Mouse (Mus musculus): ENCODE results near the gene Apoa1.

Gene Apoa1

DNA sequence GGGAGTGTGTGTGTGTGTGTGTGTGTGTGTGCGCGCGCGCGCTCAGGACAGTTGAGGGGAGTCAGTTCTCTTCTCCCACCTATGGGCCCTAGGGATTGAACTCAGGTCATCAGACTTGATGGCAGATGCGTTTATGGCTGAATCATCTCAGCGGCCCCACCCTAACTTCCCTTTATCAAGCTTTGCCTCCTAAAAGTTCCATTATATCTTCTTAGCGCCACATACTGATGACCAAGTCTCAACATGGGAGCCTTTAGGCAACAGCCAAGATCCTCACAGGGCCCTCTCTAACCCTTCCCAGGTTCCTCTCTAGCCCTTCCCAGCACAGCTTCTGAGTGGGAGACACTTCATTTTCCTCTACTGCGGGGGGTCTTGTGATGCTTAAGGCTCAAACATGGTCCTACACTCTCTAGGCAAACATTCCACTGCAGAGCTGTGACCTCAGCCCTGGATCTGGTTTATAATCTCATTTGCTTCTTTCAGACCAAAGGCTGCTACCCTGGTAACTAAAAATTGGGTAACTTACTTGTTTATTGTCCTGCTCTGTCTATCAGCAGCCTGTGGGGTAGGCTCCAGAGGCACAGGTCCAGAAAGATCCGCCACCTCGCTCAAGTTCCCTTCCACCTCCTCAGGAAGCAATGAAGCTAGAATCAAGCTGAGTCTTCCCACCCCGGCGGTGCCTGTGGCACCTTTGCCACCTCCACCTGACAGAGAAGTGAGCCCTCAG is 11.5 kb upstream of the Apoa1 start:
- peak; percentile 83 for DNase-seq

DNA sequence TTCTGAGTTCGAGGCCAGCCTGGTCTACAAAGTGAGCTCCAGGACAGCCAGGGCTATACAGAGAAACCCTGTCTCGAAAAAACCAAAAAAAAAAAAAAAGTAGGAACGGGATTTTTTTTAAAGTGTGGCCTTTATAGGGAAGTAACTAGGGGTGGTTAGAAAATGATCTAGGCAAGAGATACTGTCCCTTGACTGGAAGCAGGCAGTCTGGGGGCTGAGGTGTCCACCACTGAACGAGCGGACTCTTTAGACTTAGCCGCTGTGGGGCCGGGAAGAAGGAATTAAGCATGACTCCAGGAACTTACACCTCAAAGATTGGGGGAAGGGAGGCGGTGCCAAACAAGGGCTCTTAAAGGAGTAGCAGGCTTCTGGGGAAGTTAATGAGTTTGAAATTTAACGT is 10.2 kb upstream of the Apoa1 start:
- no peak for DNase-seq

DNA sequence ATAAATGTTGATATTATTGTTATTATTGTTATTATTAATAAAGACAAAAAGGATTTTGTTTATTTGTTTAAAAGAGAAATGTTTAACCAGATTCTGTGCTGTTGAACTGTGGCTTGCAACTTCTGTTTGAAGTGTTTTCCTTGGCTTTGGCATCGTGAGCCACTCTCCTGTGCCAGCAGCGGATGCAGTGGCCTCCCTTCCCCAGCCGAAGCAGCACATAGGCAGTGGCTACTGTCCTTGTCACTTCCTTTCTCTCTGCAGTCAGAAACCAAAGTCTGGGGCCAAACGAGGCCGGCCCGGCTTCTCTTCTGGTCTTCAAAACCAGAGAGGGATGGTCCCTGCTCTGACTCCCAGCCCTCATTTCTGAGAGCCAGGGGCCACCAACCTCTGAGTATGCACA is 5.3 kb upstream of the Apoa1 start:
- peak; percentile 93 for DNase-seq

DNA sequence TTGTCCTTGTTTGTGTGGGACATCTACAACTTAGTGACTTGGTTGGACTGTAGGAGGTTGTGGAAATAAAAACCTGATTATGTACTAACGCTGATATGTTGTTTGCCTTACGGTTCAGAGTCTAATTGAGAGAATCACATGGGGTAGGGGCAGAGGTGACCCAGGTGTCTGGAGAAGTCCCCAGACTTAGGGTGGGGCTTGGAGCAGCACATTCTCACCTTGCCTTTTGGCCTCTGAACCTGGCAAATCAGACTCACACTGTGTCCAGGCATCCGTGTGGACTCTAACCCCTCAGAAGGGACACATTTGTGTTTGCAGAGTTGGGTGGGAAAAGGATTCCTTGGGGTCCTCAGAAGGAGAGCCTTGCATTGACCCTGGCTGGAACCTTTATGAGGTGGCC is 4.3 kb upstream of the Apoa1 start:
- DNase-seq = no peak

DNA sequence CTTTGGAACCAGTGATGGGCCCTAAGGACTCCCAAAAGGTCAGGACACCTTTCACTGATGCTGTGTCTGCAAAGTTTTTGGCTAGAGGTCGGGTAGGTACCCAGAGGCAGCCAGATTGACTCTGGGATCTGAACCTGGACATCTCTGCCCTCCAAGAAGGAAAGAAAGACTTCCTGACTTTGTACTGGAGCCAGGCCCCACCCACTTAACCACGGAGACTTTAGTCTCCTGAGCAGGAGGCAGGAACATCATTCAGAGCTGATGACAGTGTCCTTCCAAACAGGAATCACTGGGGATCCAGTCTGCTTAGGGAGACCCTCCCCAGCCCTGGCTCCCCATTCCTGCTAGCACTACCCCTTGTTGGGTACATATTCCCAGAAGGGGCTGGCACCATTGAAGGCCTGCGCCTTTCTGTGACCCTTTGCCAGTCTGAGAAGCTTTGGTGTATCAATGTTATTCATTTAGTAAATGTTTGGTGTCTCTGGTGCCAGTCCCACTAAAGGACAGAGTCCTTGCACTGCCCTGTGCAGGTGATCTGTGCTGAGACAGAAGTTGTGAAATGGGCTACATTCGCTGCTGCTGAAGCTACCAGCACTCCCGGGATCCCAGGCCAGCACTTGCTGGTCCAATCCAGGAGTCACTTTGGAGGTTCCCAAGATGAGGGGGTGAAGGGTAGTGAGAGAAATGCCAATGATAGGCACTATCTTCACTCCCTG is 3.3 kb upstream of the Apoa1 start:
- DNase-seq = no peak

DNA sequence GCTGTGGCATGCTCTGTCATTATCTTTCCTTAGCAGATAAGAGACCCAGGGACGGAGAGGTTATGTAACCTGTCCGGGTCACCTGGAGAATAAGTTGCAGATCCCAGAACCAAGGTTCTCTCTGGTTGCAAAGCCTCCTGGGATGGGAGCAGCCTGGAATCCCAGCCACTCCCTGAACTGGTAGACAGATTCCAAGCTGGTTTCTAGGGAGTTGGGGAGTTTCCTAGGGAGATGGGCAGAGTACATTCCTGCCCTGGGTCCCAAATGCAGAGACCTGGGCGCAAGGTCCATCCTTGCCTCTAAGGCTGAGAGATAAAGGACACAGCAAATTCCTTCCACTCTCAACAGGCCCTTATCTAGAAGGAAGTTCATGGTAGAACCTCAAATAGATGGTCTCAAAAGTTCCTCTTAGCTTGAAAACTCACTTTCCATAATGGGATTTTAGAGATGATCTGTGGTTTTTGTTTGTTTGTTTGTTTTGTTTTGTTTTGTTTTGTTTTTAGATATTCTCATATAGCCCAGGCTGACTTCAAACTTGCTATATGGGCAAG is 1.2 kb upstream of the Apoa1 start:
- no peak for DNase-seq

DNA sequence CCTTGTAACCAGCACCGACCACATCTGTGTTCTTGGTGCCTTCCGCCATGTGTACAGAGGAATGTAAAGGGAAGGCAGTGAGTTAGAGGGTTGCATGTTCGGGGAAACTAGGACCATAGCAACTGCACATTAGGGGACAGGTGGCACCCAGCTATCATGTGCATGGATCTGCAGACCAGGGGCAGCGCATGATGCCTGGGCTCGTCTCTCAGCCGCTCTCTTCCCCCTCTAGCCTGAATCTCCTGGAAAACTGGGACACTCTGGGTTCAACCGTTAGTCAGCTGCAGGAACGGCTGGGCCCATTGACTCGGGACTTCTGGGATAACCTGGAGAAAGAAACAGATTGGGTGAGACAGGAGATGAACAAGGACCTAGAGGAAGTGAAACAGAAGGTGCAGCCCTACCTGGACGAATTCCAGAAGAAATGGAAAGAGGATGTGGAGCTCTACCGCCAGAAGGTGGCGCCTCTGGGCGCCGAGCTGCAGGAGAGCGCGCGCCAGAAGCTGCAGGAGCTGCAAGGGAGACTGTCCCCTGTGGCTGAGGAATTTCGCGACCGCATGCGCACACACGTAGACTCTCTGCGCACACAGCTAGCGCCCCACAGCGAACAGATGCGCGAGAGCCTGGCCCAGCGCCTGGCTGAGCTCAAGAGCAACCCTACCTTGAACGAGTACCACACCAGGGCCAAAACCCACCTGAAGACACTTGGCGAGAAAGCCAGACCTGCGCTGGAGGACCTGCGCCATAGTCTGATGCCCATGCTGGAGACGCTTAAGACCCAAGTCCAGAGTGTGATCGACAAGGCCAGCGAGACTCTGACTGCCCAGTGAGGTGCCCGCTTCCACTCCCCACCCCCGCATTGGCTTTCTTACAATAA is 1.4 kb downstream of the Apoa1 start:
- peak; percentile 97 for DNase-seq

DNA sequence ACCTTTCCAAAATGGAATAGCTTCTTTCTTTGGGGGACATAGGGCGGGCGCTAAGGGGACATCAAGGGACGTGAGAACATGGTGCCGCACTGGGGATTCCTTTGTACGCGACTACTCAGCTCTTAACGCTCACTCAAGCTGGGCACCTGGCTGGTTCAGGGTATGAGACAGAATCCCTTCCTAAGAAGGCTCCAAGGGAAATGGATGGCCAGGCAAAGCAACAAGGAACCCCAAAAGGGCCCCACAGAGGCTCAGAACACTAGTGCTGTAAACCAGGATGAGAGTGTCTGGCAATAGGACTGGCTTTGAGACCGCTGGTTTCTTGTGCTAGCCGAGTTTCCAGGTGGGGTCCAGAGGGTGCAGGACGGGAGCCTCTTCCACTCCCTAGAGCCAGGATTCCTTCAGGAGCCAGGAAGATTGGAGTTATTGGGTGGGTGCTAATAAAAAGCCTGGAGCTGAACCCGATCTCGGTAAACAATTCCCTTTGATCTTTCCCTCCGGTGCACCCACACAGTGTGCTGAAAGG is 2.1 kb downstream of the Apoa1 start:
- DNase-seq = no peak

DNA sequence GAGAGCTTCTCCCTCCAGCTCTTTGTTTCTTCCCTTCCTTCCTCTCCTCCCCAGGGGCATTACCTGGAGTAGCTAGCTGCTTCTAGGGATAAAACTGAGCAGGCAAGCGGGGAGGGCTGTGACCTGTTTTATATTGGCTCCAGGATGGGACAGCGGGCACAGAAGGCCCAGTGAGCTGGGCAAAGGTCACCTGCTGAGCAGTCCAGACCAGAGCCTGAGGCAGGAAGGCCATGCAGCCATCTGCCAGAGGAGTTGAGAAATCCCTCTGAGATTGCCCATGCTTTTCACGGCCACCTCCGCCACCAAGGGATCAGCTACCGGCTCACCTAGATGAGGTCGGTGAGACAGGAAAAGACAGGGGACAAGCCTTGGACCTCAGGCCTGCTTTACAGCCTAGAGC is 6.8 kb downstream of the Apoa1 start:
- no peak for DNase-seq

DNA sequence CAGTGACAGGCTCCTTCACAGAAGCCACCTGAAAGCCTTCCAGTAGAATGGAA is 7.0 kb downstream of the Apoa1 start, which contains the start of gene Apoc3:
TSS of gene Apoc3 (minus strand) at position 41 of the 53 bp plus-strand sequence.
- no peak for DNase-seq

DNA sequence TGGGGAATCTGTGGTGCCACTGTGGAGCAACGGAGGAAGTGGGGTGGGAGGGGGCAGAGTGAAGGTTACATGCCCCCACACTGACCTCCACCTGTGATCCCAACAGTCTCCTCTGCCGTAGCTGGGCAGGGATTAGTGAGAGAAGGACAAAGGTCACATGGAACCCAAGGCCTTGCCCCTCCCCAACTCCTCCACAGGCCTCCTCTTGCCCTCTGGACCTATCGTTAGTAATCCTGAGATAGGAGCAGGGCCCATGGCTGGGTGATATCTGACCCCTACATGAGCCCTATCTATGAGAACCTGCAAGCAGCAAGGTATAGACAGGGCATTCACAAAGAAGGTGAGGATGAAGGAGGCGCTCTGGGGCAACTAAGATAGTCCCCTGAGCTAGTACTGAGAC is 7.3 kb downstream of the Apoa1 start:
- DNase-seq = no peak

DNA sequence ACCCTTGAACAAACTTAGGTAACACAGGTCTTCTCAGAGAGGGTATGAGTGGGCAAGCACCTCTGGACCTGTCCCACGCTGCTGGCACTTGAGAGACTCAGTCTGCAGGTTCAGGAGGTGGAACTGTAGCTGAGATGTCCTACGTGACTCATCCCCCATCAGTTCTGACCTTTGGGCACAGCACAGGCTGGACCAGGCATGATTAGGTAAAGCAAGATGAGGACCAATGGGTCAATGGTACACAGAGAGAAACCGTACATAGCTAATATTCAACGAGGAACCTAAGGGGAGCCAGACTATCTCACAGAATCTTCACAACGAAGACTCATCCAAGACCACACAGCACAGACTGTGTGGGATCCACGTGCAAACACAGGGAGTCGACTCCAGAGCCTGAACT is 10.5 kb downstream of the Apoa1 start:
- DNase-seq = no peak

DNA sequence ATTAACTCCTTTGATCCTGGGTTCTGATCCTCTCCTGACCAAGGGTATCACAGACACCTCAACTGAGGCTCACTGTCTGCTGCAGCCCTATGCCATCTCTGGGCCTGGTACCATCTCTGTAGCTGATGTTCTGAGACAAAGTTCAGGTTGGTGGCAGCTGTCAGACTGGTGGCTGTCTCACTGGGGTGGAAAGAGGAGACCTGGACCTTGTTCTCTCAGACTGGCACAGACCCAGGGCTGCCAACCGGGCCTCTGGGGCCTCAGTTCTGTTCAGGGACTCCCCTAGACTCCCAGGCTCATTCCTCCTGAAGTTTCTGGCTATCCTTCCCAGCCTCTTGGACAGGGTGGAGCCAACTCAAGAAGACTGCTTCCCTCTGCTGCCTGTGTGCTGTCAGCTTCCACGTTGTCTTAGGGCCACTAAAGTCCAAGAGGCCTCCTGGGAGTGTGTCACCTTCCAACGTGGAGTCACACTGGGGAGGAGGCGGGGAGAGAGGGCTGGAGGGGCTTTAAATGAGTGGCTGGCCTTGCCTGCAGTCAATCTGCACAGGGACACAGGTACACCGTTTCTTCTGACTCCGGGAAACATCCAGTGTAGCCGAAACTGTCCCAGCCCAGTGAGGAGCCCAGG is 12.3 kb downstream of the Apoa1 start, which contains the start of gene Apoa4:
TSS of gene Apoa4 (plus strand) at position 171 of the 628 bp plus-strand sequence.
- DNase-seq = no peak

DNA sequence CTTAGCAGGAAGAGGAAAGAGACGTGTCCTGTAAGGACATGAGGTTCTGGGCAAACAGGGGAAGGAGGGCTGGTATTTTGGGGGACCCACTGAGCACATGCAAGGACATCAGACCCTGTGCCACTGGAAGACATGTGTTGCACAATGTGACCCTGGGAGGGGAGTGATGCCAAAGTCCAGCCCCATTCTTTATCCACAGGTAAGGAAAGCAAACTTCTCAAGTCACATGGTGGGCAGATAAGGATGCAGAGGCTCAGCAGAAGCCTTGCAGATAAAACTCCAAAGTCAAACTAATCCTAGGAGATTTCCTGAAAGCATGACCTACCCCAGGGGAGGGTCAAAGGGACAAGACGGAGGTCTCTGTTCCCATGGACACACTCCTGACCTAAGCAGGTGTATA is 13.4 kb downstream of the Apoa1 start:
- DNase-seq = no peak

DNA sequence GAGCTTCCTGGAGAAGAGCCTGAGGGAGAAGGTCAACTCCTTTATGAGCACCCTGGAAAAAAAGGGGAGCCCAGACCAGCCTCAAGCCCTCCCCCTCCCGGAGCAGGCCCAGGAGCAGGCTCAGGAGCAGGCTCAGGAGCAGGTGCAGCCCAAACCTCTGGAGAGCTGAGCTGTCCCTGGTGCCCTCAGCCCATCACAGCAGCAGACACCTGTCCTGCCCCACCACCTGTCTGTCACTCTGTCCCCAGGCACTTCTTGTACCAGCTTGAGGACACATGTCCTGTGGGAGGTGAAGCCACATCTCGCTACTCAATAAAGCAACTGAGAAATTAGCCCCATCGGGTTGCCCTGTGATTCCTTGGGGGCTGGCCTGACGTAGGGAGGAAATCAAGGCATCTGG is 14.7 kb downstream of the Apoa1 start:
- DNase-seq = no peak

DNA sequence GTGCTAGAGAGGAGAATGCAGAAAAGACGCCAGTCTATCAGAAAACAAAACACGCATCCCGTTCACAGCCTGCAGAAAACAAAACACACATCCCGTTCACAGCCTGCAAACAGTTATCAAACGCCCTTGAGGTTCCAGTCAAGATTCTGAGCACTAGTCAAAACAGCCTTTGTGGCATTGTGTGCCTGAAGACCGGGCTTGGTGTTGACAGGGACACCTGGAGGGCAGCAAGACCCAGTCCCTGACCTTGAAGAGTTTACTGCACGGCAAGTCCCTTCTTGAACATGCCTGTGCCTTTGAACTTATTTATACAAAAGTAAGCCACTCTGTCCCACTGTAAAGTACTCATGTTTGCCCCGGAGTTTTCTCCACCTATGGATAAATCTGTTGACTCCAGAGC is 15.2 kb downstream of the Apoa1 start:
- no peak for DNase-seq

DNA sequence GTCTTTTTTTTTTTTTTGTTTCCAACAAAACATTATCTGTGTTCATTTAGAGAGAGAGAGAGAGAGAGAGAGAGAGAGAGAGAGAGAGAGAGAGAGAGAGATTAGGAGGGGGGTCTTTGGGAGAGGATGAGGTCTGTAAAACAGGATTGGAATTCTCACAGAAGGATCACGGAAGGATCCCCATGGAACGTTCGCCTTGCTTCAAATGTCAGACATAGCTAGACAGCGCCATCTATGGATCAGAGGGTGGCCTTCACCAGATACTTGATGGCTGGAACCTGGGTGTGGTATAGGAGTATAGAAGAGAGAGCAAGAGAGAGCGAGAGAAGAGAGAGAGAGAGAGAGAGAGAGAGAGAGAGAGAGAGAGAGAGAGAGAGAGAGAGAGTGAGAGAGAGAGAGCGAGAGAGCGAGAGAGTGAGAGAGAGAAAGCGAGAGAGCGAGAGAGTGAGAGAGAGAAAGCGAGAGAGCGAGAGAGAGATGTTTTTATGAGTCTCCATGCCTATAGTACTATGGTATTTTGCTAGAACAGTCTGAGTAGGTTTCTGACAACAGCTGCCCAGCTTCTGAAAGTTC is 18.5 kb downstream of the Apoa1 start:
- no peak for DNase-seq

DNA sequence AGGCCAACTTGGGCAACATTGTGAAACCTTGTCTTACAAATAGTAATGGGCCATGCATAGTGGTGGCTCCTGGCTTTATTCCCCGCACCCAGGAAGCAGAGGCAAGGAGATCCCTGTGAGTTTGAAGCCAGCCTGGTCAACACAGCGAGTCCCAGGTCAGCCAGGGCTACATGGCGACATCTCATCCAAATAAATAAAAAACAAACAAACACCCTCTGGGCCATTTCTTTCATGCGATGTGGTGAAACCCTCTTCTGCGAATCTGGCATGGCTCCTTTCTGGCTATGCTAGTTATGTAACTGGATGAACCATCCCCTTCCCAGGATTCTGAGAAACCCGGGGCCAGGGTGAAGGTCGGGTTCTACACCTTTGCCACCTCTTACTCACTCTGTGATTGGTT is 27.8 kb downstream of the Apoa1 start:
- DNase-seq = no peak

DNA sequence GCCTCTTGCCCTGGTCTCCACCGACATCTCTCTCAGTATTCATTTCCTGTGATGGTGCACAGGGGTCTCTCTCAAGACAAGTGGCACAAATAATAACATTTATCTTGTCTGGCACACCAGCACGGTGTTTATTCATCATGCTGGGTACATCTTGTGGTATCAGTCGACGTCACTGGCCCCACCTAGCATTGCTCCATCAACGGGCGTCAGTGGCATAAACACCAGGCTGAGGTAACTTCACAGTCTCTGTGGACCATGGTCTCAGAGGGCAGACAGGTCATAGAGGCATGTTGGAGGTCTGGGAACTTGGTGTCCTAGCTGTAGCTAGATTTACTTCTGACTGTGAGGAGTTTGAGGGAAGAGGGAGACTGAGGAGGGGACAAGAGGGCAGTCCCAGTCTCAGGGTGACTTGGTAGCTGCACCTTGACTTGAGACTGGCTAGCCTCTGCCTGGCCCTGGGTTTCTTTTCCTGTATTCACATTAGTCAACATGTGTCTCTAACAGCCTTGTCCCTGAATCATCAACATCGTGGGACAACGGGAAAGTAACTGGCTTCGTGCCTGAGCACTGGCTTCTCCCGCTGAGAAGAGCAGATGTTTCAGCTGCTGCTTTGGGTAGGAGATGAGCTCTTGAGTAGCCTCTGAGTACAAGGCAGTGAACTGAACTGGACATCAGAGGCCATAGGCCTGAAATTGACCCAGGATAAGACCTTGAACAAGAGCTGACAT is 28.4 kb downstream of the Apoa1 start:
- no peak for DNase-seq

DNA sequence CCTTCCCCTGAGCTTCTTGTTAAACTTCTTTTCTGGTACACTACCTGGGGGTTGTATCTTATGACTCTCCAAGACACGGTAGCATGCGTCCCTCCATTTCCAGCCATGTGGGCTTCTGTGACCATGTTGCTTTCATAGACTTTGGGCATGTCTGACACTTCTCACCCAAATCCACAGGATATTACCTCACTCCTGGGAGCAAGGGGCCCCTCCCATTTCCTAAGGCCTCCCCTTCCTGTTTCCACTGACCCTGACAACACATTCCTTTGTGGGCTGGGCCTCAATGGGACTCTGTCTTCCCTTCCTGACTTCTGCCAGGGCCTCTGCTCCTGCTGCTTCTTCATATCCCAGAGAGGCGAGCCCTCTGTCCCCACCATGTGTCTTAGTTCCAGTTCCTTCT is 29.2 kb downstream of the Apoa1 start:
- peak; percentile 96 for DNase-seq

DNA sequence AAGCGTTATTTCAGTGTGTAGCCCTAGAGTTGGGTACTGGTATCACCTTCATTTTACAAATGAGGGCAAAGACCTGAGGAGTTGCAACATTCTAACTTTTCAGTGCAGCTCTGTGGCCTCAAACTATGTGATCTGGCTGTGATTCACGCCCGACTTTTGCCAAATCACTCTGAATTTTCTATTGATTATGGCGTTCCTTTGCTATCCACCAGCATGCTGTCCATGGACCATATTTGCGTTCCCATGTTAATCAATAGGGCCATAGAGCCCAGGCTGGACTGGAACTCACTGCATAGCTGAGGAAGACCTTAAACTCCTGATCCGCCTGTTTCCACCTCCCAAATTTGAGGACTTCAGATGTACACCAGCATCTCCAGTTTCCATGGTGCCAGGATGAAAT is 30.7 kb downstream of the Apoa1 start:
- DNase-seq = no peak

DNA sequence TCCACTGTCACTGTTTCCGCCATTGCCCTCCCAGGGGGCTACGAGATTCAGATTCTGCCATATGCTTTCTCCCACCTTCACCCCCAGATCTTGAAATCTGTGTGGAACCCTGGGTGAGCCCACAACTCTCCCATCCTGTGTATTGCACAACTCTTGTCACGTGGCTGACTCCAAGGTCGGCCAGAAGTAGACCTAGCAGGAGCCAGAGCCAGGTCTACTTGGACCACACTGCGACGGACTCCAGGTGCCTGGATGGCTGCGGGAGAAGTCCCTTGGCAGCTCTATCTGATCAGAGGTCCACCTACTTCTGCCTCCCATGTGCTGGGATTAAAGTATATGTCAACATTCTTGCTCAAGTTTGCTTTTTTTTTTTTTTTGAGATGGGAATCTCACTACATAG is 32.8 kb downstream of the Apoa1 start:
- DNase-seq = no peak

Measured in heart, adult 11 months (tissue).